Mouse (Mus musculus) embryonic facial prominence, embryonic 15.5 days (tissue): ENCODE measurements at regions not wholly inside any gene's neighbourhood (a gene's known extent, or its start where the extent isn't known, plus 50 kb on each side); places are given as distances from the start of the nearest gene placed in this dataset.

Experiments used
- ATAC-seq: fragments of 200-750 bp; cut with Nextera tagmentation; 2 replicates; pipeline ENCODE4 v1.8.0; 2017; ENCODE audit warnings: low read depth, moderate TSS enrichment; ENCODE audit not compliant: insufficient number of reproducible peaks, low FRiP score, low TSS enrichment
- H3K27ac ChIP-seq: fragments of 300-500 bp; sonication (generic); replicated peaks from 2 replicates; pipeline ENCODE4 v1.5.1; 2015; ENCODE audit warnings: mild to moderate bottlenecking, inconsistent platforms
- H3K27me3 ChIP-seq: fragments of 300-500 bp; sonication (generic); 2 replicates; pipeline ENCODE4 v1.6.1; 2015; ENCODE audit warnings: inconsistent platforms
- H3K36me3 ChIP-seq: fragments of 300-500 bp; sonication (generic); 2 replicates; pipeline ENCODE4 v1.6.1; 2015; ENCODE audit warnings: mild to moderate bottlenecking, inconsistent platforms
- H3K4me1 ChIP-seq: fragments of 300-500 bp; sonication (generic); 2 replicates; pipeline ENCODE4 v1.6.1; 2015; ENCODE audit warnings: inconsistent platforms
- H3K4me2 ChIP-seq: fragments of 300-500 bp; sonication (generic); replicated peaks from 2 replicates; pipeline ENCODE4 v1.6.1; 2015; ENCODE audit warnings: mild to moderate bottlenecking, inconsistent platforms
- H3K4me3 ChIP-seq: fragments of 300-500 bp; sonication (generic); replicated peaks from 2 replicates; pipeline ENCODE4 v1.5.1; 2015; ENCODE audit warnings: mild to moderate bottlenecking, inconsistent platforms
- H3K9ac ChIP-seq: fragments of 300-500 bp; sonication (generic); 2 replicates; pipeline ENCODE4 v1.6.1; 2015; ENCODE audit warnings: inconsistent platforms
- H3K9me3 ChIP-seq: fragments of 300-500 bp; sonication (generic); replicated peaks from 2 replicates; pipeline ENCODE4 v1.6.1; 2016; ENCODE audit warnings: inconsistent platforms
- WGBS: fragments of 180-500 bp; shearing (Covaris S2); methylation state at CpG from one replicate; pipeline ENCODE4 v1.1.7; 2015; 5-methylcytosine and 5-hydroxymethylcytosine counted together

DNA sequence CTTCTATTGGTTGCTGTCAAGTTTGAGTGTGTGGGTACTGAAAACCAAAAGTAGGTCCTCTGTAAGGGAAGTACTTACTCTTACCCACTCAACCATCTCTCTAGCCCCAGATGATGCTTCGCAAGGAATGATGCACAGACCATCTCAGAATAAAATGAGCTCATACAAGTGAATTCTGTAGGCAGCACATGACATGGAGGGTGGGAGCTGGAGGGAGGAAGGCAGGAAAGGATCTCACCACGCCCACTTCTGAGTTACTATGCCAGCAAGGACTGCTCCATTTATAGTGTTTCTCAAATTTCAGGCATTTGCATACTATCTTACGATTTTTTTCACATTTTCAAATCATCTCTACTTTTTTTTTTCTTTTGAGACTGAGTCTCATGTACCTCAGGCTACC, 273.8 kb upstream of the Rack1 start:
- no peak overlapping the region for H3K27ac ChIP-seq
- no peak overlapping the region for H3K9ac ChIP-seq
- no peak overlapping the region for H3K4me3 ChIP-seq
- 67% methylated on average over 3 of the region's 3 CpGs for WGBS
- H3K27me3 ChIP-seq = no peaks in the 10 kb centered on the region
- ATAC-seq = no peak
- no peaks in the 10 kb centered on the region for H3K36me3 ChIP-seq
- H3K9me3 ChIP-seq = no peaks in the 10 kb centered on the region
- no peak overlapping the region for H3K4me2 ChIP-seq
- no peaks in the 10 kb centered on the region for H3K4me1 ChIP-seq

DNA sequence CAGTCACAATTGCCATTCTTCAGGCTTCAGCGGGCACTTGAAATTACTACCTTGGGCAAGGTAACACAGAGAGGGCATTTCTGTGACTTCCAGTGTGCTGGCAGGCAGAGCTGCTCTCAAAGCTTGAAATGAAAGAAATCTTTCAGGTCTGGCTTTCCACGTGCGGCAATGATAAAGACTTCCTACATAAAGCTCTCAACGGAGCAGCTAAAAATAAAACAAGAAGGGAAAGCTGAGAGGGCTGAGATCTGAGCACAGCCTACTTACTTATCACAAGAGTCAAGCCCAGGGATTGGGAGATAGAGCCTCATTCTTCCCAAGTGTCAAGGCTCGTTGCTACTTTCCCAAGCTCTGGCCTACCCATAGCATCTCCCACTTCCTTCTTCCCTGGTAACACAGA, 274.6 kb upstream of the Rack1 start:
- H3K4me2 ChIP-seq = no peak overlapping the region
- H3K27ac ChIP-seq = no peak overlapping the region
- H3K36me3 ChIP-seq = no peaks in the 10 kb centered on the region
- 73% methylated on average over 5 of the region's 5 CpGs for WGBS
- no peaks in the 10 kb centered on the region for H3K4me1 ChIP-seq
- no peak overlapping the region for H3K9ac ChIP-seq
- H3K4me3 ChIP-seq = no peak overlapping the region
- ATAC-seq = no peak
- H3K27me3 ChIP-seq = no peaks in the 10 kb centered on the region
- no peaks in the 10 kb centered on the region for H3K9me3 ChIP-seq

- 64% methylated on average over 3 of the region's 3 CpGs for WGBS
- no peak overlapping the region for H3K4me3 ChIP-seq
- no peak overlapping the region for H3K9ac ChIP-seq
- no peak overlapping the region for H3K4me2 ChIP-seq
- no peak overlapping the region for H3K27ac ChIP-seq
- no peaks in the 10 kb centered on the region for H3K36me3 ChIP-seq
- ATAC-seq = no peak
- H3K4me1 ChIP-seq = no peaks in the 10 kb centered on the region
- no peaks in the 10 kb centered on the region for H3K27me3 ChIP-seq
- H3K9me3 ChIP-seq = no peaks in the 10 kb centered on the region
Observed at GRCm38 (mm10) chr11:48506886-48507285, 293.2 kb upstream of the Rack1 start.

DNA sequence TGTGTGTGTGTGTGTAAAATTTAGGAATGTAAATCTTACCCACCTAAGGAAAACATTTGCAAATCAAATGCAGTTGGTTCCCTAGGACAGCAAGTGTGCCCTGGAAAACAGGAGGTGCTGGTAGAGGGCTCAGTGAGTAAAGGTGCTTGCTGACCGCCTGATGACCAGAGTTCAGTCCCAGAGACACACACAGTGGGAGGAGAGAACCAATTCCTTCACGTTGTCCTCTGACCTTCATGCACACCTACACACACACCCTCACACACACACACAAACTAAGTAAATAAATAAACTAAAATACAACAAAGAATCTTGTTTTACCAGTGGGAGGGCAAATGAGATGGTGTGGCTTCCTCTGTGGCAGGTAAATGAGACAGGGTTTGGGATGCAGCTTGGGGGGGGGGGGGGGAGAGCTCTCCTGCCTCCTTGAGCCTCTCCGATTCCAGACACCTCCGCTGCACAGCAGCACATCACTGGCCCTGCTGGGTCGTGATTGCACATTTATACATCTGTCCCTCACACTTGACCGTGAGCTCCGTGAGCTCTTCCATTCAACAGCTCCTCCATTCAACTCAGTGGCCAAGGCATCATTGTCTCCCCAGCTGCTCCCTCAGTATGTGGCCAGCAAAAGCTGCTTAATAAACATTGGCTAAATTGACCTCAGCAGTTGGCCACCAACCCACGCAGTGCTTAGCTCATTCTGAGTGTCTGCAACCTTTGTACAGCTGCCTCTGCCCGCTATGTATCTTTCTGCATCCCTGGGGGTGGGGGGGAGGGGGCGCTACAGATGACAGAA, 297.9 kb upstream of the Rack1 start:
- H3K4me3 ChIP-seq = no peak overlapping the region
- no peak overlapping the region for H3K9ac ChIP-seq
- H3K4me1 ChIP-seq = no peaks in the 10 kb centered on the region
- H3K36me3 ChIP-seq = no peaks in the 10 kb centered on the region
- 41% methylated on average over 10 of the region's 10 CpGs for WGBS
- H3K27me3 ChIP-seq = no peaks in the 10 kb centered on the region
- ATAC-seq = no peak
- H3K27ac ChIP-seq = no peak overlapping the region
- no peaks in the 10 kb centered on the region for H3K9me3 ChIP-seq
- H3K4me2 ChIP-seq = no peak overlapping the region

- Histone ChIP-seq H3K4me1 (no peaks in the 10 kb centered on the region), H3K4me2 (no peak overlapping the region), H3K9me3 (no peaks in the 10 kb centered on the region), H3K9ac (no peak overlapping the region), H3K36me3 (no peaks in the 10 kb centered on the region), H3K27ac (no peak overlapping the region), H3K4me3 (no peak overlapping the region), H3K27me3 (no peaks in the 10 kb centered on the region)
- 84% methylated on average over 1 of the region's 1 CpGs for WGBS
- no peak for ATAC-seq
Observed at GRCm38 (mm10) chr11:48499057-48499456, 301.1 kb upstream of the Rack1 start.

DNA sequence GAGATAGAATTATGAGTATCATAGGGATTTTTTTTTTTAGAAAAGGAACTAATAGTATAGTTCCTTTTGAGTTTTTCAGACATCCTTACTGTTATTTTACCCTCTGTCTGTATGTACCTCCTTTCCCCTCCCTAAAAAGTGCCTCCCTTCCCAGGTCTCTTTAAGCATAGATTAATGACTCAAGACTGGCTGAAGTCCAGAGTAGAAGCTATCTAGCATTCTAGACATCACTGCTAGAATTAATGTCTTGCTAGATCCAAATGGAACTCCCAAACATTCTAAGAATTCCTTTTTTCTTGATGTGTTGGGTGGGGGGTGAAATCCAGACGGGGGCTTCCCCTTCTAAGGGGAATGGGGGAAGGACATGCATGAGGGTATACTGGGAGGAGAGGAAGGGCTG, 311.8 kb upstream of the Rack1 start:
- no peaks in the 10 kb centered on the region for H3K27me3 ChIP-seq
- no peak overlapping the region for H3K9ac ChIP-seq
- H3K4me1 ChIP-seq = no peaks in the 10 kb centered on the region
- no peak overlapping the region for H3K4me3 ChIP-seq
- no peak overlapping the region for H3K4me2 ChIP-seq
- WGBS = 53% methylated on average over 1 of the region's 1 CpGs
- no peak for ATAC-seq
- no peaks in the 10 kb centered on the region for H3K9me3 ChIP-seq
- no peak overlapping the region for H3K27ac ChIP-seq
- no peaks in the 10 kb centered on the region for H3K36me3 ChIP-seq

- Histone ChIP-seq H3K4me3 (no peak overlapping the region), H3K4me2 (no peak overlapping the region), H3K9me3 (no peaks in the 10 kb centered on the region), H3K9ac (no peak overlapping the region), H3K27me3 (no peaks in the 10 kb centered on the region), H3K27ac (no peak overlapping the region), H3K36me3 (no peaks in the 10 kb centered on the region), H3K4me1 (no peaks in the 10 kb centered on the region)
- 35% methylated on average over 4 of the region's 4 CpGs for WGBS
- no peak for ATAC-seq
Observed at GRCm38 (mm10) chr11:48464036-48464435, 336.1 kb upstream of the Rack1 start.

DNA sequence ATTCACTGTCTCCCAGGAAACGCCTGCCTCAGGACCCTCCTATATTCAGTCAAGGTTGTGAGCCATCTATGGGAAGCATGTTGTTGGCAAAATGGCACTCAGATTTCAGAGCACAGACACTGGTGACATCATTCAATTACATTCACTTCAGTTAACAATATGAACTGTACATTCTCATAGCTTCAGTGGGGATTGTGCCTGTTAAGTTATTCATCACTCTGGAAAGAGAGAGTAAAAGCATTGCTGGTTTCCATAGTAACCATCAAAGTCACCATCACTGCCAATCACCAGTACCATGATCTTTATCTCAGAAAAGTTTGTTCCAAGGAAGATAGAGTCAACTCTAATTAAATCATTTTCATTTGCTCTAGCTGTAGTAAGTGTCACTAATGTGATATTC, 350.2 kb upstream of the Rack1 start:
- no peak overlapping the region for H3K9ac ChIP-seq
- WGBS = 88% methylated on average over 1 of the region's 1 CpGs

GRCm38 (mm10) chr11:48442534-48443254, 357.4 kb upstream of the Rack1 start:
- Histone ChIP-seq H3K4me3 (no peak overlapping the region), H3K9ac (no peak overlapping the region), H3K36me3 (no peaks in the 10 kb centered on the region), H3K4me2 (no peak overlapping the region), H3K27ac (no peak overlapping the region), H3K27me3 (no peaks in the 10 kb centered on the region), H3K9me3 (no peaks in the 10 kb centered on the region), H3K4me1 (no peaks in the 10 kb centered on the region)
- 45% methylated on average over 5 of the region's 5 CpGs for WGBS
- ATAC-seq = no peak

More for the DNA sequence above, 350.2 kb upstream of the Rack1 start:
- Histone ChIP-seq H3K4me3 (no peak overlapping the region), H3K4me1 (no peaks in the 10 kb centered on the region), H3K9me3 (no peaks in the 10 kb centered on the region), H3K27me3 (no peaks in the 10 kb centered on the region), H3K27ac (no peak overlapping the region), H3K36me3 (no peaks in the 10 kb centered on the region), H3K4me2 (no peak overlapping the region)
- no peak for ATAC-seq

- Histone ChIP-seq H3K27me3 (no peaks in the 10 kb centered on the region), H3K27ac (no peak overlapping the region), H3K4me1 (no peaks in the 10 kb centered on the region), H3K9ac (no peak overlapping the region), H3K9me3 (no peaks in the 10 kb centered on the region), H3K36me3 (no peaks in the 10 kb centered on the region), H3K4me3 (no peak overlapping the region), H3K4me2 (no peak overlapping the region)
- no peak for ATAC-seq
- 87% methylated on average over 3 of the region's 3 CpGs for WGBS
Observed at GRCm38 (mm10) chr11:48436712-48437111, 363.4 kb upstream of the Rack1 start.

DNA sequence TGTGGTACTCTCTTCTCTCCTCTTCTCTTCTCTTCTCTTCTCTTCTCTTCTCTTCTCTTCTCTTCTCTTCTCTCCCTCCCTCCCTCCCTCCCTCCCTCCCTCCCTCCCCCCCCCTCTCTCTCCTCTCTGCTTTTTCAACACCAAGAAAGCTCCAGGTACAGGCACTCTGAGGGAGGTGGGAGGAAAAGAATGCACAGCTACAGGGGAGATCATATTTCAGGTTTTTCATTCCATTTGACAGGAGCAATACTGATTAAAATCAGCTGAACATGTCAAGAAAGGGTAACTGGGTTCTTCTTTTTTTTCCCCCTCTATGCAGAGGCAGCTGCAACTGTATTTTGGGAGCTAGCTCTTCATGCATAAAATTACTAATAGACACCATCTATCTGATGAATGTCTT, 368.8 kb upstream of the Rack1 start:
- H3K9me3 ChIP-seq = no peaks in the 10 kb centered on the region
- no peak overlapping the region for H3K4me2 ChIP-seq
- no peak for ATAC-seq
- no peaks in the 10 kb centered on the region for H3K4me1 ChIP-seq
- H3K27ac ChIP-seq = no peak overlapping the region
- no peaks in the 10 kb centered on the region for H3K36me3 ChIP-seq
- H3K4me3 ChIP-seq = no peak overlapping the region
- H3K9ac ChIP-seq = no peak overlapping the region
- H3K27me3 ChIP-seq = no peaks in the 10 kb centered on the region

GRCm38 (mm10) chr11:48427423-48427822, 372.7 kb upstream of the Rack1 start:
- Histone ChIP-seq H3K4me2 (no peak overlapping the region), H3K9ac (no peak overlapping the region), H3K9me3 (no peaks in the 10 kb centered on the region), H3K27ac (no peak overlapping the region), H3K4me3 (no peak overlapping the region), H3K4me1 (no peaks in the 10 kb centered on the region), H3K36me3 (no peaks in the 10 kb centered on the region), H3K27me3 (no peaks in the 10 kb centered on the region)
- no peak for ATAC-seq
- WGBS = 33% methylated on average over 2 of the region's 2 CpGs
